9 mouse cellular contexts compared by ENCODE assay signal in genomic region chr5:118084171-118084727, GRCm38 (mm10). TPM values are rescaled to one million over a fixed set of nuclear protein-coding genes. Genes with fewer than 3 reads are reported as not detected.
DNase-seq lines count a peak whose midpoint lies in the region; ATAC-seq and TF ChIP-seq lines count a peak whose summit lies in the region.
"Had no signal": no experiment of that assay in that cellular context is flagged by ENCODE, and none has a peak within 500 bp of the region (broad histone marks: within the 10 kb centered on the region; RNA-seq: fewer than 3 reads in every experiment).

No protein-coding gene starts in this region.

- no peak overlapping the region for H3K4me3 ChIP-seq in cerebellum, adult 2 months (replicated peaks; ENCODE audit: insufficient read depth, low read depth, low read length)
- no peak overlapping the region for H3K4me3 ChIP-seq in MEL (ENCODE audit: control insufficient read depth in 1 of 2, insufficient read depth in 1 of 2, low read depth in 2 of 2, low read length in 2 of 2)
- no peak overlapping the region for H3K4me3 ChIP-seq in forebrain, embryonic 14.5 days (ENCODE audit: low read depth, low read length)
- no peak overlapping the region for H3K4me3 ChIP-seq in limb, embryonic 15.5 days

- no peak for TF ChIP-seq POLR2A in cerebellum, adult 2 months (IDR thresholded peaks at IDR 0.05; ENCODE audit: borderline replicate concordance, insufficient read depth, low read length)
- TF ChIP-seq POLR2A in MEL (IDR thresholded peaks at IDR 0.05; ENCODE audit: control insufficient read depth in 1 of 2, insufficient read depth in 1 of 2, low read depth in 1 of 2, low read length in 2 of 2, poor library complexity in 1 of 2), result no peak

- peaks cover 51% of the 10 kb centered on the region for H3K4me1 ChIP-seq in cerebellum, adult 2 months (ENCODE audit: control insufficient read depth, insufficient read depth, low read length)
- H3K4me1 ChIP-seq in MEL (ENCODE audit: control insufficient read depth in 1 of 2, insufficient read depth in 2 of 2, low read length in 2 of 2), result peaks cover 0 to 3% of the 10 kb centered on the region in 2 experiments; a peak in 1 of 4 replicates
- peaks cover 58% of the 10 kb centered on the region for H3K4me1 ChIP-seq in forebrain, embryonic 14.5 days (ENCODE audit: control insufficient read depth, insufficient read depth, low read length)
- H3K4me1 ChIP-seq in limb, embryonic 15.5 days, result peaks cover 54% of the 10 kb centered on the region

- no peak overlapping the region for H3K27ac ChIP-seq in cerebellum, adult 2 months (ENCODE audit: insufficient read depth, low read length)
- no peak overlapping the region for H3K27ac ChIP-seq in MEL (ENCODE audit: control insufficient read depth, low read depth, low read length)
- H3K27ac ChIP-seq in forebrain, embryonic 14.5 days (ENCODE audit: low read depth, low read length), result peak overlapping the region; percentile 87
- peak overlapping the region; percentile 43; the same call in 1 of the 2 replicates for H3K27ac ChIP-seq in limb, embryonic 15.5 days

- H3K36me3 ChIP-seq in MEL (ENCODE audit: control insufficient read depth in 1 of 2, insufficient read depth in 2 of 2, low read length in 2 of 2), result no peaks in the 10 kb centered on the region; a peak in 1 of 4 replicates
- no peaks in the 10 kb centered on the region for H3K36me3 ChIP-seq in forebrain, embryonic 14.5 days (ENCODE audit: control insufficient read depth, insufficient read depth, low read length)
- peaks cover 3% of the 10 kb centered on the region; the same call in 1 of the 2 replicates for H3K36me3 ChIP-seq in limb, embryonic 15.5 days

- H3K9me3 ChIP-seq in MEL (replicated peaks; ENCODE audit: insufficient read depth, low read length), result no peaks in the 10 kb centered on the region
- no peaks in the 10 kb centered on the region for H3K9me3 ChIP-seq in forebrain, embryonic 14.5 days (replicated peaks; ENCODE audit: control insufficient read depth, low read length)
- H3K9me3 ChIP-seq in limb, embryonic 15.5 days, result no peaks in the 10 kb centered on the region

- no peak overlapping the region for H3K9ac ChIP-seq in MEL (ENCODE audit: control insufficient read depth, low read depth, low read length, poor library complexity, severe bottlenecking)
- peak overlapping the region; percentile 37 for H3K9ac ChIP-seq in forebrain, embryonic 14.5 days (ENCODE audit: low read length)
- 0 out of 2 replicates have a peak overlapping the region, but pooled peaks have one; percentile 7 for H3K9ac ChIP-seq in limb, embryonic 15.5 days

- ATAC-seq in forebrain, embryonic 14.5 days, result peak; percentile 35
- no peak for ATAC-seq in limb, embryonic 15.5 days (ENCODE audit: insufficient number of reproducible peaks, low FRiP score, low TSS enrichment, low read depth)
- ATAC-seq: CD4-positive, CD25-positive, alpha-beta regulatory T cell, adult 4 months had no signal

- no peak for TF ChIP-seq CTCF in cerebellum, adult 2 months (IDR thresholded peaks at IDR 0.05; ENCODE audit: borderline replicate concordance, insufficient read depth, low read depth, low read length)
- TF ChIP-seq CTCF in MEL (IDR thresholded peaks at IDR 0.05 in 2 of 3, conservative IDR thresholded peaks at IDR 0.05 in 1 of 3; ENCODE audit: control insufficient read depth in 1 of 3, insufficient read depth in 1 of 3, low read depth in 2 of 3, low read length in 3 of 3, poor library complexity in 1 of 3, severe bottlenecking in 1 of 3), result no peak

- WGBS in cerebellum, adult 2 months, result 40% methylated on average over 10 of the region's 10 CpGs
- 31% methylated on average over 10 of the region's 10 CpGs for WGBS in forebrain, embryonic 14.5 days
- WGBS in limb, embryonic 15.5 days, result 57% methylated on average over 10 of the region's 10 CpGs

- DNase-seq in cerebellum, postnatal 25 days, result peak; percentile 33 to 46
- no peak for DNase-seq in cerebellum, adult 2 months
- peak; percentile 43 for DNase-seq in MEL (ENCODE audit: low read depth, low spot score)
- peak; percentile 83 for DNase-seq in forebrain, embryonic 14.5 days (ENCODE audit: low spot score)
- DNase-seq in thymus, postnatal 10 days (ENCODE audit: low spot score in 2 of 2), result no peak
- DNase-seq in layer of hippocampus, postnatal 36 days, result no peak
- no peak for DNase-seq in gastrocnemius, postnatal 25 days

- H3K27me3 ChIP-seq in cerebellum, adult 2 months (ENCODE audit: control insufficient read depth, insufficient read depth, low read length), result no peaks in the 10 kb centered on the region
- no peaks in the 10 kb centered on the region for H3K27me3 ChIP-seq in MEL (ENCODE audit: control insufficient read depth in 1 of 2, insufficient read depth in 2 of 2, low read length in 2 of 2)
- H3K27me3 ChIP-seq in forebrain, embryonic 14.5 days (replicated peaks; ENCODE audit: control insufficient read depth, insufficient read depth, low read length), result no peaks in the 10 kb centered on the region
- H3K27me3 ChIP-seq in limb, embryonic 15.5 days, result no peaks in the 10 kb centered on the region

- no peak overlapping the region for H3K4me2 ChIP-seq in forebrain, embryonic 14.5 days (ENCODE audit: low read length)
- H3K4me2 ChIP-seq in limb, embryonic 15.5 days, result no peak overlapping the region

- TF ChIP-seq RAD21 in MEL (IDR thresholded peaks at IDR 0.05; ENCODE audit: low read depth, low read length), result no peak

- peak in 1 of 2 experiments; percentile 52; a peak in 1 of 4 replicates for TF ChIP-seq EP300 in MEL (IDR thresholded peaks at IDR 0.05; ENCODE audit: low read depth in 1 of 2, low read length in 2 of 2)

- no peaks in the 10 kb centered on the region for H3K79me2 ChIP-seq in MEL (ENCODE audit: control insufficient read depth, insufficient read depth, low read length, poor library complexity)

TF ChIP-seq in MEL, 35 proteins besides CTCF, POLR2A, EP300 and RAD21:
- TF ChIP-seq TAL1 (IDR thresholded peaks at IDR 0.05; ENCODE audit: low read length) (no peak), CHD2 (IDR thresholded peaks at IDR 0.05; ENCODE audit: low read length) (no peak), ETS1 (IDR thresholded peaks at IDR 0.05; ENCODE audit: low read depth, low read length) (peak; percentile 76), NELFE (IDR thresholded peaks at IDR 0.05; ENCODE audit: low read depth, low read length) (no peak), CHD1 (IDR thresholded peaks at IDR 0.05; ENCODE audit: low read depth, low read length) (no peak), MAX (IDR thresholded peaks at IDR 0.05; ENCODE audit: low read length) (peak; percentile 54; the same call in 1 of the 2 replicates), BHLHE40 (IDR thresholded peaks at IDR 0.05; ENCODE audit: borderline replicate concordance, low read depth, low read length) (no peak), E2F4 (IDR thresholded peaks at IDR 0.05; ENCODE audit: borderline replicate concordance, low read depth, low read length) (no peak), ZKSCAN1 (IDR thresholded peaks at IDR 0.05; ENCODE audit: low read depth, low read length) (no peak), POLR2AphosphoS5 (IDR thresholded peaks at IDR 0.05; ENCODE audit: borderline replicate concordance, low read depth, low read length) (no peak), TCF12 (IDR thresholded peaks at IDR 0.05; ENCODE audit: low read depth, low read length) (0 out of 2 replicates have a peak, but pooled peaks have one; percentile 11)

RNA-seq across cellular contexts. Expression of gene Tesc, which starts 56.7 kb away (rescaled TPM):
- polyA plus RNA-seq in cerebellum, adult 2 months (2012; rRNA removed), result 95.4 and 102 TPM in 2 replicates
- not detected in 2 replicates for total RNA-seq in MEL (2012; rRNA removed)
- polyA plus RNA-seq in MEL (2012; ENCODE audit: insufficient read depth in 1 of 2, insufficient read length in 2 of 2, low read depth in 1 of 2, low replicate concordance in 2 of 2, missing spikeins in 1 of 2), result under 1 TPM in 1 of 2 experiments, not detected in 1; 0.07 TPM
- 8.0 and 10.0 TPM in 2 replicates for polyA plus RNA-seq in forebrain, embryonic 14.5 days (2014; fragmentation: Nextera tagmentation; extraction: Ambion mirVana)
- polyA plus RNA-seq in limb, embryonic 15.5 days (2015; fragmentation: Nextera tagmentation; extraction: Ambion mirVana), result 25.9 and 27.2 TPM in 2 replicates
- 10 to 100 TPM; 92.5 to 93.1 TPM for total RNA-seq in layer of hippocampus, postnatal 36 days (2021)
- 1 to 10 TPM in 1 of 2 experiments, under 1 TPM in 1; 0.28 to 1.0 TPM for total RNA-seq in gastrocnemius, postnatal 25 days (2021)

Comparison
In these comparisons a context has a peak if more than half of its experiments do, and no peak if none do; other contexts are left out.
1. DNase-seq: peak in cerebellum, postnatal 25 days (2 of 2), MEL (single experiment) and forebrain, embryonic 14.5 days (single experiment); none in cerebellum, adult 2 months (0 of 2), thymus, postnatal 10 days (0 of 2), layer of hippocampus, postnatal 36 days (0 of 2) and gastrocnemius, postnatal 25 days (single experiment).
2. H3K27ac ChIP-seq: peak in forebrain, embryonic 14.5 days (single experiment) and limb, embryonic 15.5 days (single experiment); none in cerebellum, adult 2 months (single experiment) and MEL (single experiment).